9 mouse cellular contexts compared by ENCODE assay signal in the genomic region with DNA sequence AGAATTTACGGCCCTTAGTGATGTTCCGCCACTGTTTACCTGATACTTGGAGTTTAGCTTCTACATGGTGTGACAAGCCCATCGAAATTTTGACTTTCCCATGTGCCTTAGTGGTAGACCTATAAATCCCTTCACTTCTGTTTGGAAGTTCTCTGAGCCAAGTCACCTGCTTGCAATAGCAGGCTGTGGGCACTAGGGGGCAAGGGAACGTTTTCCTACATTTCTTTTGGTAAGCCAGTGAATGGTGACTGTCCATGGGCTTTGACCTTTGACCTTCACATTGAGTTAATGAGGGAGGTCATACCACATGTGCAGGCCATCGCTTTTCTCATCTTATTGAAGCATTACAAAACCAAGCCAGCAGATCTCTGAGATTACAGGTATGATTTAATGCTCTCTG. TPM values are rescaled to one million over a fixed set of nuclear protein-coding genes. Genes with fewer than 3 reads are reported as not detected.
DNase-seq lines count a peak whose midpoint lies in the region; ATAC-seq and TF ChIP-seq lines count a peak whose summit lies in the region.
"Had no signal": no experiment of that assay in that cellular context is flagged by ENCODE, and none has a peak within 500 bp of the region (broad histone marks: within the 10 kb centered on the region; RNA-seq: fewer than 3 reads in every experiment).

No protein-coding gene starts in this region.

- no peaks in the 10 kb centered on the region for H3K9me3 ChIP-seq in neural tube, embryonic 15.5 days (replicated peaks)
- no peaks in the 10 kb centered on the region for H3K9me3 ChIP-seq in liver, embryonic 14.5 days (ENCODE audit: control insufficient read depth, low read length)
- H3K9me3 ChIP-seq: heart, embryonic 15.5 days had no signal

- no peak overlapping the region for H3K4me3 ChIP-seq in neural tube, embryonic 15.5 days (replicated peaks)
- H3K4me3 ChIP-seq in liver, embryonic 14.5 days (ENCODE audit: insufficient read depth in 1 of 2, low read depth in 2 of 2, low read length in 2 of 2), result no peak overlapping the region
- H3K4me3 ChIP-seq: heart, embryonic 15.5 days had no signal

- TF ChIP-seq CTCF in liver, embryonic 14.5 days (IDR thresholded peaks at IDR 0.05; ENCODE audit: low read depth), result peak; percentile 85

- H3K4me1 ChIP-seq in neural tube, embryonic 15.5 days, result no peaks in the 10 kb centered on the region
- peaks cover 0 to 8% of the 10 kb centered on the region in 2 experiments; a peak in 2 of 4 replicates for H3K4me1 ChIP-seq in liver, embryonic 14.5 days (replicated peaks; ENCODE audit: control insufficient read depth in 2 of 2, insufficient read depth in 2 of 2, low read length in 1 of 2)

- no peak overlapping the region for H3K4me2 ChIP-seq in neural tube, embryonic 15.5 days
- H3K4me2 ChIP-seq in liver, embryonic 14.5 days (ENCODE audit: low read depth), result no peak overlapping the region
- H3K4me2 ChIP-seq: heart, embryonic 15.5 days had no signal

- no peak for ATAC-seq in neural tube, embryonic 15.5 days (ENCODE audit: low FRiP score)
- no peak for ATAC-seq in liver, embryonic 14.5 days (ENCODE audit: insufficient read depth)
- ATAC-seq in erythroblast, adult 5-6 weeks (replicated peaks; ENCODE audit: low FRiP score, poor library complexity, severe bottlenecking), result no peak

- no peak for TF ChIP-seq EP300 in liver, embryonic 14.5 days (IDR thresholded peaks at IDR 0.05; ENCODE audit: low read depth)

- DNase-seq in neural tube, embryonic 10.5 days (ENCODE audit: extremely low spot score, low spot score), result peak; percentile 72
- peak; percentile 75 for DNase-seq in adrenal gland, adult 2 months
- DNase-seq in embryo, embryonic 10.5 days (ENCODE audit: low spot score), result peak; percentile 83
- peak; percentile 52 for DNase-seq in hindlimb bud, embryonic 11.5 days (ENCODE audit: extremely low spot score, low read depth, low spot score)
- peak in 2 of 3 experiments; percentile 7 to 17 for DNase-seq in liver, embryonic 14.5 days (ENCODE audit: low read depth in 3 of 3, low spot score in 3 of 3)
- peak; percentile 61 to 67 for DNase-seq in right cerebral cortex, postnatal 10 days (ENCODE audit: low spot score in 2 of 2)

- H3K36me3 ChIP-seq in neural tube, embryonic 15.5 days, result no peaks in the 10 kb centered on the region
- H3K36me3 ChIP-seq in liver, embryonic 14.5 days (replicated peaks; ENCODE audit: control insufficient read depth, insufficient read depth, low read depth), result no peaks in the 10 kb centered on the region
- H3K36me3 ChIP-seq: heart, embryonic 15.5 days had no signal

- H3K9ac ChIP-seq in neural tube, embryonic 15.5 days (replicated peaks), result no peak overlapping the region
- no peak overlapping the region for H3K9ac ChIP-seq in liver, embryonic 14.5 days (replicated peaks)
- H3K9ac ChIP-seq: heart, embryonic 15.5 days had no signal

- 48% methylated on average over 5 of the region's 5 CpGs for WGBS in neural tube, embryonic 15.5 days
- 33% methylated on average over 5 of the region's 5 CpGs for WGBS in liver, embryonic 14.5 days (ENCODE audit: insufficient replicate concordance)

- no peaks in the 10 kb centered on the region for H3K27me3 ChIP-seq in neural tube, embryonic 15.5 days (replicated peaks)
- H3K27me3 ChIP-seq in liver, embryonic 14.5 days (ENCODE audit: control insufficient read depth, insufficient read depth, low read length), result no peaks in the 10 kb centered on the region
- H3K27me3 ChIP-seq: heart, embryonic 15.5 days had no signal

- no peak overlapping the region for H3K27ac ChIP-seq in neural tube, embryonic 15.5 days (replicated peaks)
- no peak overlapping the region for H3K27ac ChIP-seq in liver, embryonic 14.5 days
- H3K27ac ChIP-seq: heart, embryonic 15.5 days had no signal

RNA-seq across cellular contexts. Expression of a gene that starts 8.0 kb away (rescaled TPM):
- polyA plus RNA-seq in neural tube, embryonic 15.5 days (2015; fragmentation: Nextera tagmentation; extraction: Ambion mirVana), result not detected in 2 replicates
- total RNA-seq in adrenal gland, adult 2 months (2021), result not detected
- polyA plus RNA-seq in adrenal gland, adult 2 months (2012; rRNA removed), result not detected in 2 replicates
- not detected in 2 replicates for polyA plus RNA-seq in liver, embryonic 14.5 days (2012; rRNA removed)
- not detected in 2 replicates for polyA plus RNA-seq in liver, embryonic 14.5 days (2014; fragmentation: Nextera tagmentation; extraction: Ambion mirVana)
- total RNA-seq in erythroblast, adult 5-6 weeks (2015; ENCODE audit: low replicate concordance), result not detected in 2 replicates
- not detected in 2 replicates for total RNA-seq in erythroblast, adult 5-6 weeks (2017; ENCODE audit: low replicate concordance)
- polyA plus RNA-seq: heart, embryonic 15.5 days had no signal

Comparison
In these comparisons a context has a peak if more than half of its experiments do, and no peak if none do; other contexts are left out.
1. DNase-seq: peak in every context shown above with its lines; median percentile 83 in embryo, embryonic 10.5 days; 75 in adrenal gland, adult 2 months; 72 in neural tube, embryonic 10.5 days; 64 in right cerebral cortex, postnatal 10 days; 52 in hindlimb bud, embryonic 11.5 days; 12 in liver, embryonic 14.5 days.